Mouse (Mus musculus) C2C12 (cell line): ENCODE results near the gene Tmem35b.

Experiments
- CEBPB ChIP-seq: IDR thresholded peaks from one replicate; pipeline ENCODE4 v1.6.1; 2011; ENCODE audit warnings: low read depth, mild to moderate bottlenecking, control low read depth, moderate library complexity
- CTCF ChIP-seq: IDR thresholded peaks from one replicate; pipeline ENCODE4 v1.5.1; 2011; ENCODE audit not compliant: control insufficient read depth, insufficient read depth, insufficient read length
- MAX ChIP-seq: IDR thresholded peaks from one replicate; pipeline ENCODE4 v1.6.1; 2011; ENCODE audit warnings: mild to moderate bottlenecking, control low read depth
- MYOD1 ChIP-seq: IDR thresholded peaks from one replicate; pipeline ENCODE4 v1.6.1; 2011; ENCODE audit warnings: low read depth; ENCODE audit not compliant: control insufficient read depth, insufficient read length
- USF1 ChIP-seq: IDR thresholded peaks from one replicate; pipeline ENCODE4 v1.6.1; 2011; ENCODE audit warnings: low read depth, mild to moderate bottlenecking, control low read depth, moderate library complexity

DNA sequence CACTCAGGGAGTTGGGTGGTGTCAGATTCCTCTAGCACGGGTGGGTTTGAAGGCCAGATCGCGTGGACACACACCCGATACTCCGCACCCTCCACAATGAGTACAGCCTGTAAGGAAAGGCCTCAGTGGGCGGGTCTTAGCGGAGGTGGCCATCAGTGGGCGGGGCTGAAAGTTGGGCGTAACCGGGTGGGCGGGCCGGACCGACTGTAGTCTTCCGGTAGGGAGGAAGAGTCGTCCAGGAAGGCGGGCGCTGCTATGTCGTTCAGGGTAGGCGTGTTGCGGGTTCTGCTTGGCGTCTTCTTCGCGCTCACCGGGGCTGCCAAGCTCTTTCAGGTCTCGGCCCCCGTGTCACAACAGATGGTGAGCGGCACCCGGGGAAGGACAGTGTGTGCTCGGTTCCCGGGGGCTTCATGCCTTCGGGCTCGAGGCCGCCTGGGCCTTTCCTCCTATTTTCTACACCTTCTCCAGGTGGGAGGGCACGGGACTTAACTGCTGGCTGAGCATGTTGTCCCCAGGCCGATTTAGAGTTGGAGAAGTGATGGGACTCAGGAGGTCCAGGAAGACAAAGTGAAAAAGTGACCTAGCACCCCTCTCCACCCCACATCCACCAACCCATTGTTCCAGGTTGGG lies 2.5 kb downstream of the Tmem35b start:
- TF ChIP-seq MYOD1 (no peak), CTCF (no peak), USF1 (no peak), CEBPB (no peak), MAX (no peak)
